Mouse (Mus musculus) liver, adult 2 months (tissue): ENCODE data around the gene Gpld1.

ENCODE experiments used
- CTCF ChIP-seq: fragments of 200-500 bp; IDR thresholded peaks from 2 replicates; pipeline ENCODE4 v1.5.1; 2011; ENCODE audit warnings: low read depth, low read length, control low read depth
- POLR2A ChIP-seq: fragments of 200-500 bp; IDR thresholded peaks from 2 replicates; pipeline ENCODE4 v1.6.1; 2011; ENCODE audit warnings: low read length, control low read depth; ENCODE audit not compliant: insufficient read depth; ENCODE audit errors: extremely low read depth

DNA sequence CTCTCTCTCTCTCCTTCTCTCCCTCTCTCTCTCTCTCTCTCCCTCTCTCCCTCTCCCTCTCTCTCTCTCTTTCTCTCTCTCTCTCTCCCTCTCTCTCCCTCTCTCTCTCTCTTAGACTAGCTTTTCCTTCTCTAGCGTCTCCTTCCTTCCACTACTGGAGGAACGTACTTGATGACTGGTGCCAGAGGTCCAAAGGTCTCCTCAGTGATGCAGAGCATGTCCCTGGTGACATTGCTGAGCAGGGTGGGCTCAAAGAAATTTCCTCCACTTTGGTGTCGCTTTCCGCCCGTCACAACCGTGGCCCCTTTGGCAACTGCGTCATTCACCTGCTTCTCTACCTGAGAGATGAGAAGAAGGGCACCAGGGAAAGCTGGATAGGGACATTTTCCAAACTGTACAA, 29.4 kb upstream of the Gpld1 start:
- TF ChIP-seq CTCF = no peak
- TF ChIP-seq POLR2A = no peak
